Mouse (Mus musculus) liver, embryonic 15.5 days (tissue): ENCODE measurements around the gene Mark4. TPM values are rescaled to one million over a fixed set of nuclear protein-coding genes. Genes with fewer than 3 reads are reported as not detected.
A peak's percentile ranks its signal among the peaks of the same experiment; 100 is the strongest.

ENCODE experiments used
- ATAC-seq: fragments of 200-750 bp; cut with Nextera tagmentation; 2 replicates; pipeline ENCODE4 v1.8.0; 2017; ENCODE audit warnings: moderate number of reproducible peaks, mild to moderate bottlenecking, moderate library complexity; ENCODE audit not compliant: insufficient read depth
- H3K27ac ChIP-seq: fragments of 300-500 bp; sonication (generic); replicated peaks from 2 replicates; pipeline ENCODE4 v1.5.1; 2015; ENCODE audit warnings: mild to moderate bottlenecking, inconsistent platforms
- H3K27me3 ChIP-seq: fragments of 300-500 bp; sonication (generic); 2 replicates; pipeline ENCODE4 v1.6.1; 2015; ENCODE audit warnings: mild to moderate bottlenecking, inconsistent platforms
- H3K36me3 ChIP-seq: fragments of 300-500 bp; sonication (generic); replicated peaks from 2 replicates; pipeline ENCODE4 v1.6.1; 2015; ENCODE audit warnings: moderate library complexity, mild to moderate bottlenecking, inconsistent platforms
- H3K4me1 ChIP-seq: fragments of 300-500 bp; sonication (generic); replicated peaks from 2 replicates; pipeline ENCODE4 v1.6.1; 2015; ENCODE audit warnings: inconsistent platforms
- H3K4me2 ChIP-seq: fragments of 300-500 bp; sonication (generic); 2 replicates; pipeline ENCODE4 v1.6.1; 2015; ENCODE audit warnings: moderate library complexity, mild to moderate bottlenecking, inconsistent platforms
- H3K4me3 ChIP-seq: fragments of 300-500 bp; sonication (generic); replicated peaks from 2 replicates; pipeline ENCODE4 v1.5.1; 2015; ENCODE audit warnings: mild to moderate bottlenecking, inconsistent platforms
- H3K9ac ChIP-seq: fragments of 300-500 bp; sonication (generic); 2 replicates; pipeline ENCODE4 v1.6.1; 2015; ENCODE audit warnings: moderate library complexity, mild to moderate bottlenecking, inconsistent platforms
- H3K9me3 ChIP-seq: fragments of 300-500 bp; sonication (generic); replicated peaks from 2 replicates; pipeline ENCODE4 v1.6.1; 2016; ENCODE audit warnings: inconsistent platforms
- WGBS: fragments of 180-500 bp; shearing (Covaris S2); methylation state at CpG from one replicate; pipeline ENCODE4 v1.1.7; 2015; ENCODE audit warnings: mixed read lengths; ENCODE audit not compliant: insufficient replicate concordance; 5-methylcytosine and 5-hydroxymethylcytosine counted together
- polyA plus RNA-seq: library from polyadenylated mRNA; unstranded; fragments of >200 nt; fragmentation: Nextera tagmentation; extraction: Ambion mirVana; gene quantifications from 2 replicates; pipeline ENCODE4 v1.2.1, GENCODE M21; 2015

Gene Mark4
- polyA plus RNA-seq, 1 experiment from 2014 or later, result 1.2 TPM

DNA sequence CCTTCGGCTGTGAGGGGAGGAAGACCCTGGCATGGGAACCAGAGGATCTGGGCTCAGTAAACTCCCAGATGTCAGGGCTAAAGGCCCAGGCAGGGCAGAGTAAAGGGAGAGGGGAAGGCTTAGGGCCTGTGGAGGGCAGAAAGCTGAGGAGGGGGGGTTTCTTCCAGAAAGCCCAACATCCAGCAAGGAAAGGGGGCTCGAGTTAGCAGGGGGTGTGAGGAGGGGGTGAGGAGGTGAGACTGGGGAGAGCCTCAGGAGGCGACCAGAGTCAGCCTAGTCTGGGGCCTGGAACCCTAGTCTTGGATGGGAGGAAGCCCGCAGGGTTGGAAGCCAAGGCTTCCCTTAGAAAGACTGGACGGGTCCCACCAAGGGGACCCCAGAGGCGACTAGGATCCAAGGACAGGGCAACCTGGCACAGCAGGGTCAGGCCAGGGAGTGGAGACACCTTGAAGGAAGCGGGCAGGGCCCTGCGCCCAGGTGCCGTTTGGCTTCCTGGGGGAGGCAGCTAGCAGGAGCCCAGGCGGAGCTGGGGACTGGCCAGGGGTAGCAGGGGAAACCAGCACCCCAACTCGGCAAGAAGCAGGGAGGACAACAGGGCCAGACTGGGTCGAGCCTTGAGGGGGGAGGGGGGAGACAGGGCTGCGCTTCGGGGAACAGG lies 1.1 kb downstream of the Mark4 start:
- H3K4me2 ChIP-seq, result peak overlapping the region; percentile 90
- WGBS, result 11% methylated on average over 14 of the region's 14 CpGs
- peaks cover 43% of the 10 kb centered on the region for H3K4me1 ChIP-seq
- no peaks in the 10 kb centered on the region for H3K9me3 ChIP-seq
- H3K9ac ChIP-seq, result peak overlapping the region; percentile 73
- 0 out of 2 replicates have a peak overlapping the region, but pooled peaks have one; percentile 29 for H3K27ac ChIP-seq
- H3K4me3 ChIP-seq, result peak overlapping the region; percentile 77
- peaks cover 2% of the 10 kb centered on the region for H3K27me3 ChIP-seq
- no peak for ATAC-seq
- H3K36me3 ChIP-seq, result no peaks in the 10 kb centered on the region

DNA sequence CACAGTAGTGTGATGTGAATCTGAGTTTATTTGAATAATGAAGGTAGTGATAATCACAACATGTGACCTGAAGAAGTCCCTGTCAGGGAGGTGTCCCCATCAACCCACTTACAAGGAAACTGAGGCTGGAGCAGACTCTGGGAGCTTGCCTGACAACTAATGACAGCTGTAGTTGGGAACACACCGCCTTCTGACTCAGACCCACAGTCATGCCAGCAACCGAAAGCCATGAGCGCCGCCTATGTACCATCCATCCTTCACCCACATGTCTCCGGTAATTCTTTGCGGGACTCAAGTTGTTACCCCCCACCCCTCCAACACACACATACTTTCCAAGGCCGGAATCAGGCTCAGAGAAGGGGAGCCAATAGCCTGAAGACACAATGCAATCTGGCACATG lies 2.0 kb downstream of the Mark4 start:
- WGBS, result 85% methylated on average over 7 of the region's 7 CpGs
- ATAC-seq, result no peak
- Histone ChIP-seq H3K9me3 (no peaks in the 10 kb centered on the region), H3K27ac (no peak overlapping the region), H3K4me3 (no peak overlapping the region), H3K9ac (no peak overlapping the region), H3K27me3 (no peaks in the 10 kb centered on the region), H3K4me1 (peaks cover 43% of the 10 kb centered on the region), H3K36me3 (no peaks in the 10 kb centered on the region), H3K4me2 (peak overlapping the region; percentile 90; the same call in 1 of the 2 replicates)

DNA sequence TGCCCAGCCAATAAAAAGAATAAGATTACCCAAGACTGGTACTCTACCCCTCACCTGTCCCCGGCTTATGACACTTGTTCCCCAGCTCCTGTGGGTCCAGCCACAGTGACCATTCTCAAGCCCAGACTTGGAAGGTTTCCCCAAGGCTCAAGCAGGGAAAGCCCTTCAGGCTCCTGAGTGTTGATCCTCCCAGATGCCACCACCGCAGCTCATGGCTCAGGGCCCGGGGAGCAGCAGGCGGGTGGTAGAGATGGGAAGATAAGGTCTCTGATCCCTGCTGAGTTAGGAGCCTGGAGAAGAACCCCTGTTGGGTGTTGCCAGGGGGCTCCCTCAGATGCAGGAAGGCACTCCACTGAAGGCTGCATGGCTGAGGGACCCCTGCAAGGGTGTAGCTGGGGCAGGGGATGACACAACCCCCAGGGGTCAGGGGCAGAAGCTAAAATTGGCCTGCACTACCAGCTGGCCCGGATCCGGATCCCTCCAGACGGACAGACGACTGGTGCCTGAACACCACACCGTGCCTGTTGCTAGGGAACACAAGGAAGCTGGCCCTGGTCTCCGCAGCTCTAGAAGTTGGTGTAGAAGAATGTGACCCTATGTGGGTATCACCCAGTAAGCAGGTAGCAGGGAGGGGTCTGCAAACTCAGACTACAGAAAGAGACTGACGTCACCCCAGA lies 2.7 kb downstream of the Mark4 start:
- ATAC-seq, result no peak
- no peak overlapping the region for H3K4me2 ChIP-seq

DNA sequence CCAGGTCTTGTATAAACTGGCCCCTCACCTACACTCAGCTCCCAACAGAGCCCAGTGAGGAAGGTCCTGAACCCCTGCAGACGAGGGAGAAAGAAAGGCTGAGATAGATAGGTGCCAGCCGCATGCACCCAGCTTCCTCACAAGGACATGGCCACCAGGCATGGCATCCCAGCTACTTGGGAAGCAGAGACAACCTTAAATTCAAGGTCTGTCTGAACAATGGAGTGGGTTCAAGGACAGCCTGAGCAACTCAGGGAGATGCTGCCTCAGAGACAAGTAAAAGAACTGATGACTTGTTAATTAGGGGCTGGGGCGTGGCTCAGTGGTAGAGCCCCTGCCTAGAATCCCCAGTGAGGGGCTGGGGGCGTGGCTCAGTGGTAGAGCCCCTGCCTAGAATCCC lies 3.4 kb downstream of the Mark4 start:
- H3K36me3 ChIP-seq, result peaks cover 8% of the 10 kb centered on the region
- no peak overlapping the region for H3K4me2 ChIP-seq
- H3K9me3 ChIP-seq, result no peaks in the 10 kb centered on the region
- no peak for ATAC-seq
- no peaks in the 10 kb centered on the region for H3K27me3 ChIP-seq
- 68% methylated on average over 4 of the region's 4 CpGs for WGBS
- H3K4me3 ChIP-seq, result no peak overlapping the region
- H3K27ac ChIP-seq, result no peak overlapping the region
- peaks cover 40% of the 10 kb centered on the region for H3K4me1 ChIP-seq
- H3K9ac ChIP-seq, result no peak overlapping the region

More for the DNA sequence above, 2.7 kb downstream of the Mark4 start:
- WGBS, result 63% methylated on average over 11 of the region's 11 CpGs
- Histone ChIP-seq H3K4me1 (peaks cover 43% of the 10 kb centered on the region), H3K27ac (no peak overlapping the region), H3K36me3 (peaks cover 6% of the 10 kb centered on the region), H3K9me3 (no peaks in the 10 kb centered on the region), H3K4me3 (no peak overlapping the region), H3K27me3 (no peaks in the 10 kb centered on the region), H3K9ac (no peak overlapping the region)

DNA sequence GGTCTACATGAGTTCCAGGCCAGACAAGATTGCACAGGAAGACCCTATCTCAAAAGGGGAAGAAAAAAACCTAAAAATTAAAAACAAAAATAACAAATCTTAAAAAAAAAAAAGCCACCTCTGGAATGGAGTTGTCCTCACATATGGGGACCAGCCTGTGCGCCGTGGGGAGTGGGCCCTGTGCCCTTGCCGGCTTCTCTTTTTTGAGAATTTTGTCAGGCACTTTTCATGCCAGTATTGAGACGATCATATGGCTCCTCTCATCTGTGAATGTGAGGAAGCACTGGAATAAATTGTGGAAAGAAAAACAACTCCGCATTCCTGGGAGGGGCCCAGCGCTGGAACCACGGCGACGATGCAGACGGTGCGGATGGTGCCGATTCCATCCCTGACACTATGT lies 9.5 kb downstream of the Mark4 start:
- no peak overlapping the region for H3K27ac ChIP-seq
- no peak overlapping the region for H3K4me2 ChIP-seq
- peaks cover 15% of the 10 kb centered on the region for H3K36me3 ChIP-seq
- no peak overlapping the region for H3K9ac ChIP-seq
- no peak overlapping the region for H3K4me3 ChIP-seq
- WGBS, result 87% methylated on average over 12 of the region's 12 CpGs
- ATAC-seq, result no peak
- H3K9me3 ChIP-seq, result no peaks in the 10 kb centered on the region
- no peaks in the 10 kb centered on the region for H3K4me1 ChIP-seq
- no peaks in the 10 kb centered on the region for H3K27me3 ChIP-seq

DNA sequence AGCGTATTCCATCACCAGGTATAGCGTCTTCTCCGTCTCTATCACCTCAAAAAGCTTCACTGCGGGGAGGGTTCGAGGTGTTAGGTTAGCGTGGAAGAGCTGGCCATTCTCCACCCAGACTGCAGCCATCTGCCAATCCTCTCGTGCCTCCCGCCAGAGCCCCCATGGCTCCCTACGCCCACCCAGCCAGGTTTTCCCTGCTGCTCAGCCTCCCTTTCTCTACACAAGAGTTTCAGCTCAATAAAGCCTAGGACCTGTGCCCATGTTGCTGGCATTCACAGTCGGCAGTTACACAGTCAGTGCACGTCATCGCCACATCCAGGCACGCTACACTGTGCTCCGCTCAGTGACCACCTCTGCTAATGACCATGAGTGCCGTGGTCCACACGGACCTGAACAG lies 10.9 kb downstream of the Mark4 start:
- no peak overlapping the region for H3K4me2 ChIP-seq
- no peaks in the 10 kb centered on the region for H3K4me1 ChIP-seq
- WGBS, result 82% methylated on average over 16 of the region's 16 CpGs
- no peak overlapping the region for H3K27ac ChIP-seq
- H3K4me3 ChIP-seq, result no peak overlapping the region
- H3K27me3 ChIP-seq, result no peaks in the 10 kb centered on the region
- H3K9ac ChIP-seq, result no peak overlapping the region
- peaks cover 15% of the 10 kb centered on the region for H3K36me3 ChIP-seq
- no peaks in the 10 kb centered on the region for H3K9me3 ChIP-seq
- ATAC-seq, result no peak

DNA sequence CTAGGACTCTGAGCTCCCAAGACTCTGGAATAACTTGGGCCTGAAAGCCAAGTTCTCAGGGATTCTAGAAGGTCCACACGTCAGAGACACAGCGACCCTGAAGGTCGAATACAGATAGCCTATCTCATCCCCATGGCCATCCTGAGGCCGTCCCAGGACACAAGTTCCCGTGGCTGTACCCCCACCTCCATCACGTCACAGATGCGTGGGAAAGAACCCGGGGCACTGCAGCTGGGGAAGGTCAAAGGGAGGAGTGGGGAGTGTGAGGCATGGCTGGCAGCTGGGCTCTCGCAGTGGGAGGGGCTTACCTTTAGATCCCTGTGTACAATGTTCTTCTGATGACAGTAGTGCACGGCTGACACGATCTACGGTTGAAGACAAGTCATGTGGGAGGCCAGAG lies 13.8 kb downstream of the Mark4 start:
- Histone ChIP-seq H3K4me2 (no peak overlapping the region), H3K4me1 (0 out of 2 replicates have a peak, but pooled peaks cover 6% of the 10 kb centered on the region), H3K27ac (no peak overlapping the region), H3K9me3 (no peaks in the 10 kb centered on the region), H3K9ac (no peak overlapping the region), H3K27me3 (no peaks in the 10 kb centered on the region), H3K36me3 (peaks cover 8% of the 10 kb centered on the region; the same call in 1 of the 2 replicates), H3K4me3 (no peak overlapping the region)
- 74% methylated on average over 12 of the region's 12 CpGs for WGBS
- no peak for ATAC-seq

DNA sequence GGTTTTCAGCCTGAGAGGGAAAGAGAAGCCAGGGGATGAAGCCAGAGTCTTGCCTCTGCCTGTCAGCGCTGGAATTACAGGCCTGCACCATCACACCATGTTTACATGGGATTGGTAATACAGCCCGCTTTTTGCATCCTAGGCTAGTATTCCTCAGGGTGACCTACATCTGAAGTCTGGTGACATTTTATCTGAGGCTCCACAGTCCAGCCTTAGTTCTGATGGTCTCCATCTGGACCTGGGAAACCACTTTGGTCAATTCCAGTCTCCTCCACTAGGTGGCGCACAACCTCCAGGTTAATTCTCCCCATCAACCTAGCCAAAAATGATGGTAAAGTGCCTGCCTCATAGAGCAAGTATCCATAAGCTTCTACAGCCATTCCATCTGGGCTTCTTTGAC lies 15.3 kb downstream of the Mark4 start:
- no peak for ATAC-seq
- Histone ChIP-seq H3K4me2 (no peak overlapping the region), H3K27me3 (no peaks in the 10 kb centered on the region), H3K4me3 (no peak overlapping the region), H3K9me3 (no peaks in the 10 kb centered on the region), H3K4me1 (0 out of 2 replicates have a peak, but pooled peaks cover 6% of the 10 kb centered on the region), H3K27ac (no peak overlapping the region), H3K9ac (no peak overlapping the region), H3K36me3 (peaks cover 5% of the 10 kb centered on the region; the same call in 1 of the 2 replicates)
- WGBS, result 40% methylated on average over 3 of the region's 3 CpGs

DNA sequence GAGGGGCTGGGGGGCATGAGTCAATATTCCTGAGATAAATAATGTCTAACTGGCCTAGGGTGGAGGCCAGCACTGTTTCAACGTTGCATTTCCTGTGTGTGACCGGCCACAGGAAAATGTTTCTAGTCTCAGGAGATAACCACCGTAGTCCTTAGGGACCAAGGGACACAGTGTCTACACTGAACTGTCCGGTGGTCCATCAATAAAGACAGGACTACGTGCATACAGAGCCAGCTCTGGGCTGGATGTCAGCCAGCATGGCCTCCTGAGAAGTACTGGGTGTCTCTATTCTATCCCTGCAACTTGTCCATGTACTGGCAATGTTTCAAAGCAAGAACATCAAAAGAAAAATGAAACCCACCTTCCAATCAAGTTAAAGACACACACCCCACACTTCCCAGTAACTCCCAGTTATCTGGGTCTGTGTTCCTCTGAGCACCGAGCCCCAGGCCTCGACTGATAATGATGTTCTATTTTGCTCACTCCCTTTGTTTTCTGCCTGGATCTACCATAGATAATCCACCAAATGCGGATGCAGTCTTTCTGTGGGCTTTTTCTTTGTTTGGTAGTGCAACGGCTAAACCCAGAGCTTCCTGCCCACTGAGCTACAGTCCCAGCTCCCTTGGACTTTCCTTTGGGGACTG lies 17.1 kb downstream of the Mark4 start:
- Histone ChIP-seq H3K4me3 (no peak overlapping the region), H3K9me3 (no peaks in the 10 kb centered on the region), H3K36me3 (peaks cover 15% of the 10 kb centered on the region), H3K4me1 (0 out of 2 replicates have a peak, but pooled peaks cover 6% of the 10 kb centered on the region), H3K9ac (no peak overlapping the region), H3K27me3 (no peaks in the 10 kb centered on the region), H3K4me2 (no peak overlapping the region), H3K27ac (no peak overlapping the region)
- 41% methylated on average over 9 of the region's 9 CpGs for WGBS
- ATAC-seq, result peak; percentile 41

DNA sequence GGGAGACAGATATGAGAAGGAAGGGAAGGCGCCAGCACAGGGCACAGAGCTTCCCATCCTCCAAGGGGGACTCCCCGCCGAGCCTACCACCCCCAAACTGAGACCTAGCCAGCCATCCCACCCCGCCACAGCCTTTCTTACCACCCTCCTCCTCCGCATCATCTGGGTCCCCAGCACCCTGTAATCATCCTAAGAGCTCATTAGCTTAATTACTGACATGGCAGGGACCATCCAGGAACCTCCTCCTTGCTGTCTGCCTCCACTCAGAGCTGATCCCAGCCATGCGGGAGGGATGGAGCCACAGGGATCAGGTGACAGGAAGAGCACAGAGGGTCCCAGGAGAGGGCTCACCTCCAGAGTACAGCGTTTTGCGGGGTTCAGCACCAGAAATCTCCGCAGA lies 21.6 kb downstream of the Mark4 start:
- Histone ChIP-seq H3K36me3 (peaks cover 53% of the 10 kb centered on the region), H3K27me3 (no peaks in the 10 kb centered on the region), H3K4me2 (no peak overlapping the region), H3K9ac (no peak overlapping the region), H3K4me3 (no peak overlapping the region), H3K9me3 (no peaks in the 10 kb centered on the region), H3K27ac (no peak overlapping the region), H3K4me1 (0 out of 2 replicates have a peak, but pooled peaks cover 6% of the 10 kb centered on the region)
- 72% methylated on average over 9 of the region's 9 CpGs for WGBS
- ATAC-seq, result no peak

DNA sequence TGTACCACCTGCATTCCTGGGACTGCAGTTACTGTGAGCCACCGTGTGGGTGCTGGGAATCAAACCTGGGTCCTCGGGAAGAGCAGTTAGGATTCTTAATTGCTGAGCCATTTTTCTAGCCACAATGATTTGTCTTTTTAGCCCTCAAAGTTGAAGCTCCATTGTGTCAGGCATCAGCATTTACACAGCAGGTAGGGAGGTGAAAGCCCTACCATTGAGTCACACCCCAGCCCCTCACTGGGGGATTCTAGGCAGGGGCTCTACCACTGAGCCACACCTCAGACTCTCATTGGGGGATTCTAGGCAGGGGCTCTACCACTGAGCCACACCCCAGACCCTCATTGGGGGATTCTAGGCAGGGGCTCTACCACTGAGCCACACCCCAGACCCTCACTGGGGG lies 22.3 kb downstream of the Mark4 start:
- Histone ChIP-seq H3K27ac (no peak overlapping the region), H3K9me3 (no peaks in the 10 kb centered on the region), H3K4me2 (no peak overlapping the region), H3K9ac (no peak overlapping the region), H3K27me3 (no peaks in the 10 kb centered on the region), H3K4me3 (no peak overlapping the region), H3K4me1 (0 out of 2 replicates have a peak, but pooled peaks cover 1% of the 10 kb centered on the region), H3K36me3 (peaks cover 60% of the 10 kb centered on the region)
- WGBS, result 78% methylated on average over 2 of the region's 2 CpGs
- no peak for ATAC-seq
